Mouse (Mus musculus): ENCODE measurements around the gene Spata2. TPM values are rescaled to one million over a fixed set of nuclear protein-coding genes. Genes with fewer than 3 reads are reported as not detected.

Gene Spata2
- polyA plus RNA-seq, 1 experiment from 2014 or later: 23.7 TPM

- POLR2A ChIA-PET: interaction anchor here (1.1 kb wide), 1 partner anchor 69 kb away, joined by 3 read pairs; no protein-coding TSS in a partner anchor
- H3K27me3 ChIP-seq: no peaks in the 10 kb centered on the region
- CTCF ChIA-PET: interaction anchor here (2.8 to 11.6 kb wide), 2 partner anchors 64 to 68 kb away, joined by 7 to 105 read pairs; no protein-coding TSS in a partner anchor
- no peak for TF ChIP-seq CTCF (IDR thresholded peaks at IDR 0.05)
- DNase-seq (ENCODE audit: low read depth, low spot score) (no peak), ATAC-seq (no peak)
- in situ Hi-C loops (cut with MboI; ENCODE audit: low pct_unique_long_range_greater_than_20kb): no loop called here
Observed at GRCm38 (mm10) chr2:167536320-167536945, 43.7 kb upstream of the Spata2 start.

DNA sequence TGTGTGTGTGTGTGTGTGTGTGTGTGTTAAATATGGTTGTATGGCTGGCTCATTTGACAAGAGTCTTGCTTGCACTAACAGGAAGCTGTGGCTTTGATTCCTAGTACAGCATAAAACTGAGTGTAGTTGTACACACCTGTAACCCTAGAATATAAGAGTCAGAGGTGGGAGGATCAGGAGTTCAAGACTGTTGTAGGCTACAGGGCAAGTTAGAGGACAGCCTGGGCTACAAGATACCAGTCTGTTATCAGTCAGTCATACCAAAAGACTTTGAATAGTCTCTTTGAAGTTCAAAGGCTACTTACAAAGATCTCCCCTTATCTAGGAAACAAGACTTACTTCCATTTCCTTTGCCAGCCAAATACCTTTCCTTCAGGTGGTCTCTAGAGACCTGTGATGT is 41.2 kb upstream of the Spata2 start:
- in situ Hi-C loops (cut with MboI; ENCODE audit: low pct_unique_long_range_greater_than_20kb): loop anchor here (5.0 kb wide), 3 partner anchors 68 to 363 kb away; no protein-coding TSS in a partner anchor
- ChIA-PET CTCF (interaction anchor here (1.0 to 11.6 kb wide), 6 partner anchors 9 to 362 kb away, joined by 3 to 105 read pairs (median 3); no protein-coding TSS in a partner anchor), POLR2A (interaction anchor here (0.6 to 1.1 kb wide), 2 partner anchors 12 to 16 kb away, joined by 3 read pairs; no protein-coding TSS in a partner anchor)
- ATAC-seq (no peak), DNase-seq (ENCODE audit: low read depth, low spot score) (no peak)
- H3K27me3 ChIP-seq: no peaks in the 10 kb centered on the region
- TF ChIP-seq CTCF (IDR thresholded peaks at IDR 0.05): no peak

GRCm38 (mm10) chr2:167532131-167532530 is 39.4 kb upstream of the Spata2 start:
- ATAC-seq (no peak), DNase-seq (ENCODE audit: low read depth, low spot score) (no peak)
- TF ChIP-seq CTCF (IDR thresholded peaks at IDR 0.05): no peak
- in situ Hi-C loops (cut with MboI; ENCODE audit: low pct_unique_long_range_greater_than_20kb): loop anchor here (5.0 kb wide), 3 partner anchors 70 to 365 kb away; no protein-coding TSS in a partner anchor
- no peaks in the 10 kb centered on the region for H3K27me3 ChIP-seq
- CTCF ChIA-PET: interaction anchor here (0.9 to 11.6 kb wide), 14 partner anchors 9 to 153 kb away, joined by 3 to 105 read pairs (median 4); no protein-coding TSS in a partner anchor
- POLR2A ChIA-PET: interaction anchor here (1.0 to 1.7 kb wide), 2 partner anchors 73 to 86 kb away, joined by 4 to 6 read pairs; no protein-coding TSS in a partner anchor

- DNase-seq (ENCODE audit: low read depth, low spot score) (no peak), ATAC-seq (no peak)
- H3K27me3 ChIP-seq: no peaks in the 10 kb centered on the region
- ChIA-PET POLR2A (no interaction called here), CTCF (interaction anchor here (1.3 to 11.6 kb wide), 3 partner anchors 74 to 365 kb away, joined by 4 to 105 read pairs (median 4); no protein-coding TSS in a partner anchor)
- TF ChIP-seq CTCF (IDR thresholded peaks at IDR 0.05): no peak
- in situ Hi-C loops (cut with MboI; ENCODE audit: low pct_unique_long_range_greater_than_20kb): loop anchor here (5.0 kb wide), 3 partner anchors 72 to 367 kb away; no protein-coding TSS in a partner anchor
Observed at GRCm38 (mm10) chr2:167530536-167530935, 37.8 kb upstream of the Spata2 start.

DNA sequence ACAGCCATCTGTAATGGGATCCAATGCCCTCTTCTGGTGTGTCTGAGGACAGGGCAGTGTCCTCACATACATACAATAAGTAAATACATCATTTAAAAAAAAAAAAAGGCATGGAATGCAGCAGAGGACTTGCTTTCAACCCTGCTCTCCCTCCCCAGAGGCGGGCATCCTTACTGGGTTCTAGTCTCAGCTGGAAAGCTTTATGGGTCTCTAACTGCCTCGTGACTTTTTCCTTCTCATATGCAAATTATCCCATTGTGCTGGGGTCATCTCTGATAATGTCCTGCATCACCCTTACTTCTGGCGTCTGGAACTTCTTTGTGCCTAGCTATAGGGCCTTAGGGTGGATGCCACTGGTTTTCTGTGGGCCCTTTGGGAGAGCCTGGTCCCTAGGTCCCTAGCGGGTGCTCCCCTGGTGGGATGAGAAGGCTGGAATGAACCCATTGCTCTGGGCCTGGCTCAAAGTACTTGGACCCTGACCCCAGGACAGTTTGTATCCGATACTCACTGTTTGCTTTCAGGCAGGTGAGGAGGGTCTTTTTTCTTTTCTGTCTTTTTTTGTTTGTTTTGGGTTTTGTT is 37.3 kb upstream of the Spata2 start:
- DNase-seq (ENCODE audit: low read depth, low spot score): no peak
- in situ Hi-C loops (cut with MboI; ENCODE audit: low pct_unique_long_range_greater_than_20kb): loop anchor here (5.0 kb wide), 3 partner anchors 72 to 367 kb away; no protein-coding TSS in a partner anchor
- TF ChIP-seq CTCF (IDR thresholded peaks at IDR 0.05): no peak
- ChIA-PET CTCF (interaction anchor here (1.3 to 11.6 kb wide), 2 partner anchors 75 to 365 kb away, joined by 4 to 105 read pairs; no protein-coding TSS in a partner anchor), POLR2A (no interaction called here)
- no peak for ATAC-seq
- no peaks in the 10 kb centered on the region for H3K27me3 ChIP-seq

DNA sequence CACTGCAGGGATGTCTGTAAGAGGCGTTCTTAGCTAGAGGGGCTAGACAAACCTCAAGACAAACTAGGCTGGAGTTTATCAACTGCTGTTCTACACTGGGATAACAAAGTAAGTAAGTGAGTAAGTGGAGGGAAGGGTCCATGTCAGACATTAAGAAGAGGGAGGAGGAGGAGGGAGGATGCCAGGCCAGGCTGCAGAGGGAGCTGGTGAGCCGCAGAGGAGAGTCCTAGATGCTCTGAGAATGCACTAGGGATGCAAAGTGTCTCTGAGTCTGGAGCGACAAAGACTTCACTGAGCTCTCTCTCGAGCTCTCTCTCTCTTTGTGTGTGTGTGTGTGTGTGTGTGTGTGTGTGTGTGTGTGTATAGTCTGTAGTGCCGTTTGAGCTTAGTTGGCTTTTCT is 35.6 kb upstream of the Spata2 start:
- H3K27me3 ChIP-seq: no peaks in the 10 kb centered on the region
- peak; percentile 48 for TF ChIP-seq CTCF (IDR thresholded peaks at IDR 0.05)
- ATAC-seq (no peak), DNase-seq (ENCODE audit: low read depth, low spot score) (no peak)
- ChIA-PET POLR2A (interaction anchor here (0.6 to 0.7 kb wide), 2 partner anchors 98 to 359 kb away, joined by 3 read pairs; no protein-coding TSS in a partner anchor), CTCF (interaction anchor here (1.2 kb wide), 1 partner anchor 77 kb away, joined by 3 read pairs; no protein-coding TSS in a partner anchor)
- in situ Hi-C loops (cut with MboI; ENCODE audit: low pct_unique_long_range_greater_than_20kb): no loop called here

DNA sequence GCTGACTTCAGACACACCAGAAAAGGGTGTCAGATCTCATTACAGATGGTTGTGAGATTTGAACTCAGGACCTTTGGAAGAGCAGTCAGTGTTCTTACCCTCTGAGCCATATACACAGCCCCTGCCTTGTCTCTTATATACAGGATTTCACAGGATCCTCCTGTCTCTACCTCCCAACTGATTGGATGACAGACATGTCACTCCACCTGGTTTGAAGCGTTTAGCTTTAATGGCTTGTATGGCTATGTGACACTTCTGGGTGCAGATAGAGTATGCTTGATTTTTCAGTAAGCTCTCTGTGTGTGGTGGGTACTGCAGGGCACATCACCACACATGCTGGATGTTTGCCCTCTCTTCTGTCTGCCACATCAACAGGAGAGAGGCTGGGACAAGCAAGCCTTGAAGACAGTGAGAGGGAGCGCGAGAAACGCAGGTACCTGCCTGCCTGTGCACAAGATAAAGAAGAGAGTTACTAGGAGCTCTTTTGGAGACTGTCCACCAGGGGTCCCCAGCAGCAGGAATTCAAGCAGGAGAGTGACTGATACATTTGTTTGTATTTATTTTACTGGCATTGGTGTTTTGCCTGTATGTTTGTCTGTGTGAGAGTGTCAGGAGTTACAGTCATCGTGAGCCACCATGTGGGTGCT is 27.0 kb upstream of the Spata2 start:
- POLR2A ChIA-PET: no interaction called here
- no peak for ATAC-seq
- in situ Hi-C loops (cut with MboI; ENCODE audit: low pct_unique_long_range_greater_than_20kb): no loop called here
- no peak for TF ChIP-seq CTCF (IDR thresholded peaks at IDR 0.05)
- DNase-seq (ENCODE audit: low read depth, low spot score): no peak
- no peaks in the 10 kb centered on the region for H3K27me3 ChIP-seq
- CTCF ChIA-PET: interaction anchor here (1.5 kb wide), 1 partner anchor 99 kb away, joined by 3 read pairs; no protein-coding TSS in a partner anchor

GRCm38 (mm10) chr2:167515688-167516087 is 23.0 kb upstream of the Spata2 start:
- DNase-seq (ENCODE audit: low read depth, low spot score) (no peak), ATAC-seq (no peak)
- ChIA-PET POLR2A (no interaction called here), CTCF (no interaction called here)
- H3K27me3 ChIP-seq: no peaks in the 10 kb centered on the region
- in situ Hi-C loops (cut with MboI; ENCODE audit: low pct_unique_long_range_greater_than_20kb): no loop called here
- no peak for TF ChIP-seq CTCF (IDR thresholded peaks at IDR 0.05)

DNA sequence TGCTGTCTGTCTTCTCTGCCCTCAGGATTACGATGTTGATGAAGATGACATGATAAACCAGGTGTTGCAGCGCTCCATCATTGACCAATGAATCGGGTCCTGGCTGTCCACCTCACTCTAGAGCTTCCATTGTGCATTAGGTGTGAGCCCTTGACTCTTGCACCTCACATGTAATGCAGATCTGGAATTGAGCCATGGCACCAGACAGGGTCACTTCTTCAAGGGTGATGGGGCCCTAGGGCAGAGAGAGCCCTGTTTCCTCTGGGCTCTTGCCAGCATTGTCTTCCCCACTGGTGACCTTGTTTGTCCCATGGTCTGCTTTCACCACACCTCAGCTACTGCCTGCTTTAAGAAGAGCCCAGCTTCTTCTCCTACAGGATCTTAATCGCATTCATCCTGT is 22.0 kb upstream of the Spata2 start:
- in situ Hi-C loops (cut with MboI; ENCODE audit: low pct_unique_long_range_greater_than_20kb): no loop called here
- ATAC-seq (no peak), DNase-seq (ENCODE audit: low read depth, low spot score) (no peak)
- no peak for TF ChIP-seq CTCF (IDR thresholded peaks at IDR 0.05)
- no peaks in the 10 kb centered on the region for H3K27me3 ChIP-seq
- POLR2A ChIA-PET: no interaction called here
- CTCF ChIA-PET: no interaction called here

- in situ Hi-C loops (cut with MboI; ENCODE audit: low pct_unique_long_range_greater_than_20kb): no loop called here
- TF ChIP-seq CTCF (IDR thresholded peaks at IDR 0.05): no peak
- ChIA-PET POLR2A (no interaction called here), CTCF (interaction anchor here (1.1 to 2.6 kb wide), 4 partner anchors 10 to 20 kb away, joined by 3 to 8 read pairs (median 4); partner anchors contain the start of genes Rnf114 and Spata2)
- H3K27me3 ChIP-seq: no peaks in the 10 kb centered on the region
- ATAC-seq (no peak), DNase-seq (ENCODE audit: low read depth, low spot score) (no peak)
Observed at GRCm38 (mm10) chr2:167512970-167513369, 20.3 kb upstream of the Spata2 start.
